Mouse (Mus musculus) myocyte (in vitro differentiated cells): Measurements from ENCODE around the gene Pinlyp.

Source experiments
- CEBPB ChIP-seq: IDR thresholded peaks from 2 replicates; pipeline ENCODE4 v1.6.1; 2011; ENCODE audit warnings: mild to moderate bottlenecking, moderate library complexity; ENCODE audit not compliant: poor library complexity, insufficient read depth, severe bottlenecking
- E2F4 ChIP-seq: IDR thresholded peaks from one replicate; pipeline ENCODE4 v1.6.1; 2011; ENCODE audit warnings: mild to moderate bottlenecking, control low read depth, moderate library complexity; ENCODE audit not compliant: insufficient read depth
- MAX ChIP-seq: IDR thresholded peaks from one replicate; pipeline ENCODE4 v1.6.1; 2011; ENCODE audit warnings: low read depth, mild to moderate bottlenecking, control low read depth
- MYOD1 ChIP-seq, 3 experiments: IDR thresholded peaks; one replicate each; pipeline ENCODE4 v1.6.1; 2011; ENCODE audit warnings: control low read depth in 2 of 3, low read depth in 2 of 3, mild to moderate bottlenecking in 2 of 3, moderate library complexity in 1 of 3; ENCODE audit not compliant: insufficient read length in 2 of 3, control insufficient read depth in 1 of 3
- MYOG ChIP-seq, 3 experiments: IDR thresholded peaks; one replicate each; pipeline ENCODE4 v1.6.1; 2011; ENCODE audit warnings: control low read depth in 2 of 3, low read depth in 2 of 3, mild to moderate bottlenecking in 2 of 3; ENCODE audit not compliant: insufficient read length in 2 of 3, control insufficient read depth in 1 of 3, insufficient read depth in 1 of 3
- POLR2A ChIP-seq: IDR thresholded peaks from one replicate; pipeline ENCODE4 v1.6.1; 2011; ENCODE audit warnings: low read depth, mild to moderate bottlenecking, control low read depth, moderate library complexity; ENCODE audit not compliant: insufficient read length
- POLR2AphosphoS2 ChIP-seq: IDR thresholded peaks from one replicate; pipeline ENCODE4 v1.6.1; 2011; ENCODE audit warnings: low read depth, control low read depth; ENCODE audit not compliant: insufficient read length
- SRF ChIP-seq: IDR thresholded peaks from one replicate; pipeline ENCODE4 v1.6.1; 2011; ENCODE audit warnings: low read depth; ENCODE audit not compliant: control insufficient read depth, insufficient read length
- TCF12 ChIP-seq: IDR thresholded peaks from one replicate; pipeline ENCODE4 v1.6.1; 2011; ENCODE audit warnings: mild to moderate bottlenecking, control low read depth; ENCODE audit not compliant: poor library complexity, insufficient read depth, severe bottlenecking
- TCF3 ChIP-seq: IDR thresholded peaks from one replicate; pipeline ENCODE4 v1.6.1; 2011; ENCODE audit warnings: low read depth, control low read depth; ENCODE audit not compliant: insufficient read length
- USF1 ChIP-seq: IDR thresholded peaks from one replicate; pipeline ENCODE4 v1.6.1; 2011; ENCODE audit warnings: low read depth, mild to moderate bottlenecking, control low read depth, moderate library complexity

DNA sequence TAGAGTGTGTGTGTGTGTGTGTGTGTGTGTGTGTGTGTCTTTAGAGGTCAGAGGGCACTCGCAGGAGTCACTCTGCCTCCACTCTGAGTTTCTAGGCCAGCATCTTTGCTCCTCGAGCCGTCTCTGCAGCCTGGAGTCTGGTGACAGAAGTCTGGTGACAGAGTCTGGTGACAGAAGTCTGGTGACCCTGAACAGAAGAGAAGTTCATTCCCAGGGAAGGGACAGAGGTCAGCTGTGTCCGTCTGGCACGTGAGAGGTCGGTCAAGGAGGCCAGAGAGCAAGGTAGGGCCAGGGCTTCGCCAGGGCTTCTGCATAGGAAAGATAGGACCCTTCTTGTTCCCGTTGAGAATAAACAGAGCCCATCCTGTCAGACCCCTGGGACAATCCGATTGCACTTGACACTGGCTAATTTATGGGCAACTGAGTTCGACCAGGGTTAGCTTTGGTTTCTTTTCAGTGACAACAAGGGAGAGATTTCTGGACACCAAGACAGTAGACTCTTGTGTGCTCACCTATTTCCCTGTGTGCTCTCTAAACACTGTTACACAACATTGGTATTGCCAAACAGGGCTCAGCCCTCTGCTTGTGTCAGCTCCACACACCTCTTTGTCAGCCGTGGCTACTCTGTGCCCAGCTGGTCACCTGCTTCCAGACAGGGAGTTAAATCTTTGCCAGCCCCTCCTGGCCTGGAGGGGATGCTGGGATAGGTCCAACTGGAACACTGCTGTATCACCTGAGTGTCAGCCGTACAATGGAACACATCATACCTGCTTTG is 6.3 kb upstream of the Pinlyp start:
- no peak for TF ChIP-seq POLR2A
- TF ChIP-seq TCF3, result no peak
- TF ChIP-seq MYOD1 (IDR thresholded peaks at IDR 0.05; ENCODE audit: control insufficient read depth in 1 of 3, insufficient read length in 2 of 3, low read depth in 2 of 3), result no peak
- TF ChIP-seq MYOG (IDR thresholded peaks at IDR 0.05; ENCODE audit: control insufficient read depth in 1 of 3, insufficient read depth in 1 of 3, insufficient read length in 2 of 3, low read depth in 2 of 3), result no peak
- TF ChIP-seq SRF, result no peak
- TF ChIP-seq TCF12, result no peak
- TF ChIP-seq POLR2AphosphoS2, result no peak
- TF ChIP-seq MAX, result no peak
- TF ChIP-seq USF1, result no peak
- TF ChIP-seq E2F4, result no peak
- no peak for TF ChIP-seq CEBPB
